Mouse (Mus musculus): ENCODE results near the gene Hspbap1. TPM values are rescaled to one million over a fixed set of nuclear protein-coding genes. Genes with fewer than 3 reads are reported as not detected.

Hspbap1 gene
- total and polyA plus RNA-seq, 3 experiments, result 13.6 to 15.9 (median 15.3) TPM

DNA sequence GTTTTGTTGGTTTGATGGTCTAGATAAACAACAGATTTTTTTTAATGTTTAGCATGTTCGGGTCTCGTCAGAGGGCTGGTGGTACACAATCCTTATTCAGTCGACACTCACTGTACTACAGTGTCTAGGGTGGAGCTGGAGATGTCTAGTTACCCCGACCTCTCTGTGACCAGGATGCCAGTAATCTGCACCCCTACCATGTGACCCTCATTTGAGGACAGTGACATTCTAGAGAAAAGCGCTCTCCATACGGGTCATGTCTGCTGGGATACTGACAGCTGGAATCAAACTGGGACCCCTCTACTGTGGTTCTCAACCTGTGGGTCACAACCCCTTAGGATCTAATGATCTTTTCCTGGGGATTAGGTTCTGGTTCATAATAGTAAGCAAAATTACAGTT lies 99.5 kb downstream of the Hspbap1 start:
- in situ Hi-C loops (cut with MboI; ENCODE audit: low pct_ligation_motif_present, low pct_unique_long_range_greater_than_20kb, low sequenced_read_pairs) (loop anchor here (5.0 kb wide), 1 partner anchor 68 kb away; the partner anchor contains the start of genes Dtx3l and Parp9), dilution Hi-C loops (cut with MboI; ENCODE audit: extremely low pct_ligation_motif_present, extremely low pct_unique_long_range_greater_than_20kb, low sequenced_read_pairs) (no loop called here)
- H3K36me3 ChIP-seq (replicated peaks in 1 of 2; ENCODE audit: control insufficient read depth in 1 of 2, insufficient read depth in 1 of 2, low read length in 1 of 2), result peaks cover 7 to 12% of the 10 kb centered on the region in 2 experiments
- H3K27ac ChIP-seq (ENCODE audit: insufficient read depth, low read depth), result peak overlapping the region; percentile 35
- H3K9ac ChIP-seq (ENCODE audit: insufficient read depth, low read depth), result peak overlapping the region; percentile 66
- no peaks in the 10 kb centered on the region for H3K79me2 ChIP-seq (replicated peaks; ENCODE audit: control insufficient read depth, extremely low read depth, insufficient read depth, poor library complexity, severe bottlenecking)
- H3K4me2 ChIP-seq (ENCODE audit: insufficient read depth, low read depth, poor library complexity, severe bottlenecking), result peak overlapping the region; percentile 97
- TF ChIP-seq KAT2A (IDR thresholded peaks at IDR 0.05; ENCODE audit: insufficient replicate concordance, low read length) (no peak), RAD21 (IDR thresholded peaks at IDR 0.05; ENCODE audit: low read depth, low read length) (no peak), MAX (IDR thresholded peaks at IDR 0.05; ENCODE audit: low read length) (peak; percentile 52; the same call in 1 of the 2 replicates), UBTF (IDR thresholded peaks at IDR 0.05; ENCODE audit: low read depth, low read length) (no peak), MXI1 (IDR thresholded peaks at IDR 0.05; ENCODE audit: low read depth, low read length) (peak; percentile 69), JUN (IDR thresholded peaks at IDR 0.05; ENCODE audit: insufficient read depth, low read depth, low read length) (no peak), SIN3A (IDR thresholded peaks at IDR 0.05; ENCODE audit: low read length) (peak; percentile 60; the same call in 1 of the 2 replicates), PAX5 (IDR thresholded peaks at IDR 0.05; ENCODE audit: low read length) (no peak), MEF2A (IDR thresholded peaks at IDR 0.05; ENCODE audit: borderline replicate concordance, low read depth, low read length) (no peak)
- peaks cover 5 to 39% of the 10 kb centered on the region in 2 experiments for H3K4me1 ChIP-seq (ENCODE audit: control insufficient read depth in 1 of 2, insufficient read depth in 2 of 2)
- no peak for DNase-seq (ENCODE audit: extremely low read depth)
- peak overlapping the region; percentile 30 to 49 (median 44) for H3K4me3 ChIP-seq (replicated peaks in 1 of 3; ENCODE audit: low read depth in 2 of 3, low read length in 2 of 3, poor library complexity in 1 of 3)
- peaks cover 2% of the 10 kb centered on the region for H3K9me3 ChIP-seq (replicated peaks; ENCODE audit: low read length)
- H3K27me3 ChIP-seq (replicated peaks), result peaks cover 3% of the 10 kb centered on the region

DNA sequence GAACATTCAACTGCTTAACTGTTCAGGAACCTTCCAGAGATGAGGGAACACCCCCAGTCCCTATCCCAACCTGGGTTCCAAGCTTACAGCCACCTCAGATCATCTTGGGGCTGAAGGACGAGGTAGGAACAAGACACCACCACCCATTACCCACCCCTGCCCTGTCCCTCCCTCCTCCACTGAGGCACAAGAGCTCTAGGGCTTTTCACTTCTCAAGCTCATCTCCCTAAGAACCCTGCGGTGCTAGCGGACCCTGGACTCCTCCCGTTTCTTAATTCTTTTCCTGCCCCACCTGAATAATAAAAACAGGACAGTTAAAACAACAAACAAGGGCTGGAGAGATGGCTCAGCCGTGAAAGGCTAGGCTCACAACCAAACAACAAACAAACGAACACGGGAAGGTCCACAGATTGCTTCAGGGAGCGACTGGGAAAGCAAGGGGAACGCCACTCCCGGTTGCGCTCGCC lies 100.4 kb downstream of the Hspbap1 start:
- H3K9ac ChIP-seq (ENCODE audit: insufficient read depth, low read depth), result peak overlapping the region; percentile 66
- no peak for DNase-seq (ENCODE audit: extremely low read depth)
- peak; percentile 37; the same call in 1 of the 2 replicates for TF ChIP-seq NELFE (IDR thresholded peaks at IDR 0.05; ENCODE audit: low read depth, low read length)
- TF ChIP-seq USF2 (conservative IDR thresholded peaks at IDR 0.05; ENCODE audit: low read depth, low read length), result no peak
- peak; percentile 86; the same call in 1 of the 2 replicates for TF ChIP-seq CHD1 (IDR thresholded peaks at IDR 0.05; ENCODE audit: low read depth, low read length)
- peaks cover 5 to 39% of the 10 kb centered on the region in 2 experiments for H3K4me1 ChIP-seq (ENCODE audit: control insufficient read depth in 1 of 2, insufficient read depth in 2 of 2)
- peaks cover 3% of the 10 kb centered on the region for H3K27me3 ChIP-seq (replicated peaks)
- no peaks in the 10 kb centered on the region for H3K79me2 ChIP-seq (replicated peaks; ENCODE audit: control insufficient read depth, extremely low read depth, insufficient read depth, poor library complexity, severe bottlenecking)
- H3K36me3 ChIP-seq (replicated peaks in 1 of 2; ENCODE audit: control insufficient read depth in 1 of 2, insufficient read depth in 1 of 2, low read length in 1 of 2), result peaks cover 3 to 4% of the 10 kb centered on the region in 2 experiments
- H3K9me3 ChIP-seq (replicated peaks; ENCODE audit: low read length), result peaks cover 3% of the 10 kb centered on the region
- peak overlapping the region; percentile 97 for H3K4me2 ChIP-seq (ENCODE audit: insufficient read depth, low read depth, poor library complexity, severe bottlenecking)
- peak overlapping the region; percentile 27; the same call in 1 of the 2 replicates for H3K27ac ChIP-seq (ENCODE audit: insufficient read depth, low read depth)
- in situ Hi-C loops (cut with MboI; ENCODE audit: low pct_ligation_motif_present, low pct_unique_long_range_greater_than_20kb, low sequenced_read_pairs), result loop anchor here (5.0 kb wide), 1 partner anchor 67 kb away; the partner anchor contains the start of genes Dtx3l and Parp9
- H3K4me3 ChIP-seq (replicated peaks in 1 of 3; ENCODE audit: low read depth in 2 of 3, low read length in 2 of 3, poor library complexity in 1 of 3), result peak overlapping the region; percentile 75 to 83 (median 82)
- dilution Hi-C loops (cut with MboI; ENCODE audit: extremely low pct_ligation_motif_present, extremely low pct_unique_long_range_greater_than_20kb, low sequenced_read_pairs), result no loop called here

All from CH12.LX (cell line).